Mouse (Mus musculus) forebrain, embryonic 14.5 days (tissue): ENCODE measurements around the gene Zfp276. TPM values are rescaled to one million over a fixed set of nuclear protein-coding genes. Genes with fewer than 3 reads are reported as not detected.
"Not testable (repeated sequence)": the region's sequence is repeated elsewhere in the genome, so short reads cannot be mapped to it uniquely, and the experiment has no call there.

ENCODE experiments used
- ATAC-seq: fragments of 200-750 bp; cut with Nextera tagmentation; 2 replicates; pipeline ENCODE4 v1.8.0; 2017; ENCODE audit warnings: mild to moderate bottlenecking, moderate library complexity
- DNase-seq: peaks from one replicate; pipeline ENCODE4 v3.0.0-alpha.2; 2015; ENCODE audit warnings: low spot score
- H3K27ac ChIP-seq: fragments of 300-500 bp; sonication (generic); 2 replicates; pipeline ENCODE4 v1.5.1; 2014; ENCODE audit warnings: low read depth, mild to moderate bottlenecking, control low read depth, low read length, moderate library complexity
- H3K27me3 ChIP-seq: fragments of 300-500 bp; sonication (generic); replicated peaks from 2 replicates; pipeline ENCODE4 v1.6.1; 2014; ENCODE audit warnings: low read length, control low read depth, mixed read lengths; ENCODE audit not compliant: control insufficient read depth, insufficient read depth
- H3K36me3 ChIP-seq: fragments of 300-500 bp; sonication (generic); 2 replicates; pipeline ENCODE4 v1.6.1; 2014; ENCODE audit warnings: low read length, control low read depth; ENCODE audit not compliant: control insufficient read depth, insufficient read depth
- H3K4me1 ChIP-seq: fragments of 300-500 bp; sonication (generic); 2 replicates; pipeline ENCODE4 v1.6.1; 2014; ENCODE audit warnings: antibody characterized with exemption, low read length, control low read depth; ENCODE audit not compliant: control insufficient read depth, insufficient read depth
- H3K4me2 ChIP-seq: fragments of 300-500 bp; sonication (generic); 2 replicates; pipeline ENCODE4 v1.6.1; 2014; ENCODE audit warnings: mild to moderate bottlenecking, control low read depth, low read length
- H3K4me3 ChIP-seq: fragments of 300-500 bp; sonication (generic); 2 replicates; pipeline ENCODE4 v1.5.1; 2014; ENCODE audit warnings: low read depth, low read length, control low read depth
- H3K9ac ChIP-seq: fragments of 300-500 bp; sonication (generic); 2 replicates; pipeline ENCODE4 v1.6.1; 2014; ENCODE audit warnings: mild to moderate bottlenecking, low read length, control low read depth, moderate library complexity
- H3K9me3 ChIP-seq: fragments of 300-500 bp; sonication (generic); replicated peaks from 2 replicates; pipeline ENCODE4 v1.6.1; 2016; ENCODE audit warnings: low read length, control low read depth, mixed read lengths; ENCODE audit not compliant: control insufficient read depth
- WGBS: fragments of 180-500 bp; shearing (Covaris S2); extraction: QIAGEN DNeasy Blood & Tissue Kit; methylation state at CpG from one replicate; pipeline ENCODE4 v1.1.7; 2014; 5-methylcytosine and 5-hydroxymethylcytosine counted together
- polyA plus RNA-seq: library from polyadenylated mRNA; unstranded; fragments of >200 nt; fragmentation: Nextera tagmentation; extraction: Ambion mirVana; gene quantifications from 2 replicates; pipeline ENCODE4 v1.2.1, GENCODE M21; 2014

Zfp276 gene
- polyA plus RNA-seq, 1 experiment from 2014 or later, result 14.7 TPM

- Histone ChIP-seq H3K27ac (no peak overlapping the region), H3K4me1 (peaks cover 10% of the 10 kb centered on the region), H3K4me2 (no peak overlapping the region), H3K9me3 (no peaks in the 10 kb centered on the region), H3K4me3 (no peak overlapping the region), H3K36me3 (peaks cover 31% of the 10 kb centered on the region), H3K27me3 (no peaks in the 10 kb centered on the region), H3K9ac (no peak overlapping the region)
- no peak for ATAC-seq
- WGBS, result 100% methylated on average over 1 of the region's 1 CpGs
- no peak for DNase-seq
These were observed 25.6 kb upstream of the Zfp276 start for GRCm38 (mm10) chr8:123228416-123228815.

GRCm38 (mm10) chr8:123230326-123230725 lies 23.7 kb upstream of the Zfp276 start:
- not testable (repeated sequence) for H3K9me3 ChIP-seq, H3K4me1 ChIP-seq, H3K4me2 ChIP-seq, H3K4me3 ChIP-seq, DNase-seq, H3K9ac ChIP-seq, H3K27ac ChIP-seq, ATAC-seq
- H3K36me3 ChIP-seq, result peaks cover 31% of the 10 kb centered on the region
- peaks cover 12% of the 10 kb centered on the region for H3K27me3 ChIP-seq
- WGBS, result 83% methylated on average over 9 of the region's 11 CpGs

GRCm38 (mm10) chr8:123231742-123232141 lies 22.3 kb upstream of the Zfp276 start:
- H3K9me3 ChIP-seq, result no peaks in the 10 kb centered on the region
- peaks cover 22% of the 10 kb centered on the region for H3K27me3 ChIP-seq
- peaks cover 27% of the 10 kb centered on the region for H3K36me3 ChIP-seq
- H3K4me3 ChIP-seq, result no peak overlapping the region
- no peak overlapping the region for H3K27ac ChIP-seq
- H3K4me2 ChIP-seq, result no peak overlapping the region
- DNase-seq (no peak), ATAC-seq (no peak)
- H3K9ac ChIP-seq, result no peak overlapping the region
- WGBS, result 60% methylated on average over 5 of the region's 5 CpGs
- peaks cover 7% of the 10 kb centered on the region for H3K4me1 ChIP-seq

- Histone ChIP-seq H3K4me3 (no peak overlapping the region), H3K4me2 (no peak overlapping the region), H3K9ac (no peak overlapping the region), H3K9me3 (no peaks in the 10 kb centered on the region), H3K27me3 (peaks cover 22% of the 10 kb centered on the region), H3K4me1 (peaks cover 7% of the 10 kb centered on the region), H3K27ac (no peak overlapping the region), H3K36me3 (peaks cover 19% of the 10 kb centered on the region)
- no peak for ATAC-seq
- DNase-seq, result no peak
- 44% methylated on average over 7 of the region's 7 CpGs for WGBS
These were observed 21.4 kb upstream of the Zfp276 start for GRCm38 (mm10) chr8:123232553-123232952.

GRCm38 (mm10) chr8:123233300-123233699 lies 20.7 kb upstream of the Zfp276 start:
- no peak overlapping the region for H3K27ac ChIP-seq
- H3K4me3 ChIP-seq, result no peak overlapping the region
- H3K9ac ChIP-seq, result no peak overlapping the region
- WGBS, result 62% methylated on average over 13 of the region's 13 CpGs
- peaks cover 7% of the 10 kb centered on the region for H3K4me1 ChIP-seq
- H3K4me2 ChIP-seq, result no peak overlapping the region
- peaks cover 11% of the 10 kb centered on the region; the same call in 1 of the 2 replicates for H3K36me3 ChIP-seq
- H3K27me3 ChIP-seq, result peaks cover 22% of the 10 kb centered on the region
- ATAC-seq (no peak), DNase-seq (no peak)
- no peaks in the 10 kb centered on the region for H3K9me3 ChIP-seq

GRCm38 (mm10) chr8:123233760-123234159 lies 20.2 kb upstream of the Zfp276 start:
- DNase-seq, result no peak

GRCm38 (mm10) chr8:123234918-123235519 lies 19.0 kb upstream of the Zfp276 start:
- Histone ChIP-seq H3K9me3 (no peaks in the 10 kb centered on the region), H3K36me3 (no peaks in the 10 kb centered on the region), H3K4me1 (peaks cover 7% of the 10 kb centered on the region), H3K27ac (no peak overlapping the region), H3K27me3 (peaks cover 22% of the 10 kb centered on the region), H3K9ac (peak overlapping the region; percentile 56), H3K4me2 (peak overlapping the region; percentile 68), H3K4me3 (peak overlapping the region; percentile 36)
- WGBS, result 27% methylated on average over 13 of the region's 13 CpGs
- DNase-seq (peak; percentile 52), ATAC-seq (no peak; the same call in 1 of the 2 replicates)

More at GRCm38 (mm10) chr8:123233760-123234159, 20.2 kb upstream of the Zfp276 start:
- Histone ChIP-seq H3K9ac (no peak overlapping the region), H3K36me3 (peaks cover 7% of the 10 kb centered on the region; the same call in 1 of the 2 replicates), H3K27ac (no peak overlapping the region), H3K4me3 (no peak overlapping the region), H3K4me1 (peaks cover 7% of the 10 kb centered on the region), H3K27me3 (peaks cover 22% of the 10 kb centered on the region), H3K4me2 (no peak overlapping the region), H3K9me3 (no peaks in the 10 kb centered on the region)
- no peak for ATAC-seq
- 81% methylated on average over 11 of the region's 11 CpGs for WGBS

GRCm38 (mm10) chr8:123235520-123236497 lies 18.2 kb upstream of the Zfp276 start, which contains the start of gene Spata2l:
Spata2l (minus strand) TSS chr8:123236233.
- H3K36me3 ChIP-seq, result no peaks in the 10 kb centered on the region
- DNase-seq (peak; percentile 73), ATAC-seq (peak; percentile 78)
- peak within 1 kb of the TSS; percentile 56 for H3K9ac ChIP-seq
- H3K4me2 ChIP-seq, result peak within 1 kb of the TSS; percentile 68
- peak within 1 kb of the TSS; percentile 36 for H3K4me3 ChIP-seq
- peaks cover 7% of the 10 kb centered on the region for H3K4me1 ChIP-seq
- no peak within 1 kb of the TSS for H3K27ac ChIP-seq
- H3K27me3 ChIP-seq, result peaks cover 22% of the 10 kb centered on the region
- H3K9me3 ChIP-seq, result no peaks in the 10 kb centered on the region
- 2% methylated on average over 48 of the region's 57 CpGs for WGBS
